Mouse (Mus musculus) lung, postnatal 0 days (tissue): ENCODE measurements around the gene Clvs2.

ENCODE experiments used
- CTCF ChIP-seq: IDR thresholded peaks from 2 replicates; pipeline ENCODE4 v1.5.1; 2016; ENCODE audit warnings: antibody characterized with exemption, mild to moderate bottlenecking
- EP300 ChIP-seq: IDR thresholded peaks from 2 replicates; pipeline ENCODE4 v1.6.1; 2016; ENCODE audit warnings: antibody characterized with exemption, mild to moderate bottlenecking, control low read depth

GRCm38 (mm10) chr10:33622700-33623099, 1.9 kb downstream of the Clvs2 start:
- TF ChIP-seq CTCF = no peak
- TF ChIP-seq EP300 = no peak
